Mouse (Mus musculus) gastrocnemius, postnatal 36 days (tissue): ENCODE measurements around the gene Cope. TPM values are rescaled to one million over a fixed set of nuclear protein-coding genes. Genes with fewer than 3 reads are reported as not detected.

Experiments
- DNase-seq, 2 experiments: peaks; one replicate each; pipeline ENCODE4 v3.0.0; 2022
- intact Hi-C: fragments of 180-260 bp; cut with DNase I; formaldehyde crosslinking; loops from one replicate; pipeline ENCODE4 v1.15.1; 2025
- long read RNA-seq, 2 experiments: library from polyadenylated mRNA; stranded (forward); transcript quantifications; one replicate each; pipeline ENCODE4 v2.0.0; 2021
- total RNA-seq, 2 experiments: library from RNA; stranded (reverse); gene quantifications; 2 replicates each; pipeline ENCODE4 v1.2.3; 2021

Cope gene
- 100 to 1,000 TPM; 115 TPM for total RNA-seq
- long read RNA-seq, experiment 1, transcript Cope-201 (10 exons, 1,300 nt): major isoform, 242 of 272 reads
- long read RNA-seq, experiment 1, partial matches to known transcripts: 16 of 272 reads
- long read RNA-seq, experiment 1, other reads (novel, unspliced or antisense): 14 of 272 reads
- long read RNA-seq, experiment 2, transcript Cope-201 (10 exons, 1,300 nt): major isoform, 330 of 363 reads
- long read RNA-seq, experiment 2, partial matches to known transcripts: 15 of 363 reads
- long read RNA-seq, experiment 2, other reads (novel, unspliced or antisense): 18 of 363 reads

GRCm38 (mm10) chr8:70302358-70302890 lies at the start of gene Cope, which contains the start of gene Ddx49:
Cope (plus strand) TSS chr8:70302518.
Ddx49 (minus strand) TSS chr8:70302489.
- peak; percentile 81 to 92 for DNase-seq
- intact Hi-C loops: no loop called here

DNA sequence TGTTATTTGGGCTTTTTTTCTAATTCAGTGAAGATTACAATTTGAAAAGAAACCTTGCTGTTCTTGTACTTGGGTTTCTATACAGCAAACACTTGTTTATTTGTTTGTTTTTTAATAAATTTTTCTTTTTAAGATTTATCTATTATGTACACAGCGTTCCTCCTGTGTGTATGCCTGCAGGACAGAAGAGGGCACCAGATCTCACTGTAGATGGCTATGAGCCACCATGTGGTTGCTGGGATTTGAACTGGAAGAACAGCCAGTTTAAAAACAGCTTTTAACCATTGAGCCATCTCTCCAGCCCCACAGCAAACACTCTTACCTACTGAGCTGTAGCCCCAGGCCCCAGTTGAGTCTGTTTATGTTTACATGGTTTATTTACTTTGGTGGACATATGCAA lies 47.7 kb upstream of the Cope start:
- intact Hi-C loops: no loop called here

GRCm38 (mm10) chr8:70257456-70257855 lies 44.9 kb upstream of the Cope start:
- no peak for DNase-seq
- intact Hi-C loops: no loop called here

More for the DNA sequence above, 47.7 kb upstream of the Cope start:
- DNase-seq: no peak

DNA sequence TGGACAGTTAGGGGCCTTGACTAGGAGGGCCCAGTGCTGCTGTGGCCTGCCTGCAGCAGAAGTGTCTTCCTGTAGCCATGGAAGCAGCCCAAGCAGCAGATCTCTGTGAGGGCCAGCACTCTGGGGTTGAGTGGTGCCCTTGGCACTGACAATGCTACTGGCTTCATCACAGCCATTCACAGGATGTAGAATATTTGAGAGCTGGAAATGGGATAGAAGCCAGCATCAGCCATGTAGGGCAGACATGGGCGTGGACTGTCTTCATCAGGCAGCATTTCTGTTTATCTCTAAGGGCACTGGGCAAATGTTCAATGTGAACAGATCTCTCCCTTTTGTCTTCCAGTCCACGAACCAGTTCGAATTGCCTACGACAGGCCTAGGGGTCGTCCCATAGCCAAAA lies 43.7 kb upstream of the Cope start:
- no peak for DNase-seq
- intact Hi-C loops: no loop called here

DNA sequence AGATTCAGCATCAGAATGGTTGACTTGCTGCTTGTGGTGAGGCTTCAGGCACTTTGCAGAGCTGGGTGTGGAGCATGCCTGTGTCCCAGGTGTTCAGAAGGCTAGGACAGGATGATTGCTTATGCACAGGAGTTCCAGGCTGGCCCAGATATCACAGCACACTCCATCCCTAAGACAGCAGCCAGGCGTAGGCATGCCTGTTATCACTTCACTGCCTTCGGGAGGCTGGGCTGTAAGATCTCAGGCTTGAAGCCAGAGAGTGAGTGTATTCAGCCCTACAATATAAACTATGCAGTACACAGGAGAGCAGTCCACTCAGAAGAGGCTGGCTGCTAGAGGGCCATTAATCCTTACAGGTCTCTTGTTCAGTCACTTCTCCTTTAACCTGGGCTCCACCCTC lies 43.3 kb upstream of the Cope start:
- intact Hi-C loops: no loop called here
- no peak for DNase-seq

DNA sequence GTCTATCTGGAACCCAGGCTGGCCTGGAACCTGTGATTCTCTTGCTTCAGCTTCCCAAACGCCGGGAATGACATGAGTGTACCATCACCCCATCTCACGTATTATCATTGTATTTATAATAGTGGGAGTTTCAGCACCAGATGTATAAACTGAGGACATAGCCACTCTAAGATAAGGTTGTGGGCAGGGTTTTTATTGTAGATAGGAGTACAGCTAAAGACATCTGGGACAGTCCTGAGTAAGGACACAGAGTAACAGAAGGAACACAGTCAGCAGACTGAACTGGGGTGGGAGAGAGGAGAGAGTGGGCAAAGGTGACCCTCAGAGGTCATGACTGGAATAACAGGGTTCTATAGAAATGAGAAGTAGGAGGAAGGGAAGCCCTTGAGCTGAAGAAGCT lies 34.6 kb upstream of the Cope start:
- intact Hi-C loops: no loop called here

DNA sequence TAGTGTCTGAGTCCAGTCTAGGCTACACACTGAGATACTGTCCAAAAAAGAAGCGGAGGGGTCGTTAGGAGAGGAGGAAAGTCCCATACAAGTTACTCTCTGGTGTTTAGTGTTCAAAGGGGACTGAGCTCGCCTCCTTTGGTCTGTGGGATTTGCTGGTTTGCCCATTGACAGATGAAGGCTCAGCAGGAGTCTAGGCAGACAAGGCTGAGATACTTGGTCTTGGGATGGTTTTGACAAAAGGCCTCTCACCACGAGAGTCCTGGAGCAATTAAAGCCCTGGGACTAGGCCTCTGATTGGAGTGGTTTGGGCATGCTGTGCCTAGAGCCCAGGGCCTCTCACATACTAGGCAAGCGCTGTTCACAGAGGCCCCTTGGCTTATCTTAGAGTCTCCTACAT lies 34.0 kb upstream of the Cope start:
- intact Hi-C loops: no loop called here
- DNase-seq: no peak

More for the DNA sequence above, 34.6 kb upstream of the Cope start:
- no peak for DNase-seq

GRCm38 (mm10) chr8:70268799-70269565 lies 33.3 kb upstream of the Cope start:
- DNase-seq: no peak
- intact Hi-C loops: no loop called here

DNA sequence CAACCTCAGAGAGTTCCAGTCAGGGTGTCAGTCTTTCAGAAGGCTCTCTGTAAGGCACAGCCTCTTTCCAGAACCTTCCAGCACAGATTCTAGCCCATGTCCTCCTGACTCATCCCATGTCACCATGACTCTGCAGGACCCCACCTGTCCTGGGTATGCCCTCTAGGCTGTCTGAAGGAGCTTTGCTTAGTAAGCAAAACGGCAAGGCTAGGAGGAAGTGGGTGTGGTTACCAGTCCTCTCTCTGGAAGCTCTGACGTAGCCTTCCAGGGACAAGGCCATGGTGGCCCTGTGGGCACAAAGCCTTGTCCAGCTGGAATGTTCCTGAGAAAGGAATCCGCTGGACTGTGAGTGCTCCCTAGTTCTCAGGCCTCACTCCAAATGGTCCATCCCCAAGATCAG lies 29.4 kb upstream of the Cope start:
- no peak for DNase-seq
- intact Hi-C loops: no loop called here

GRCm38 (mm10) chr8:70274350-70274749 lies 28.0 kb upstream of the Cope start:
- intact Hi-C loops: no loop called here

DNA sequence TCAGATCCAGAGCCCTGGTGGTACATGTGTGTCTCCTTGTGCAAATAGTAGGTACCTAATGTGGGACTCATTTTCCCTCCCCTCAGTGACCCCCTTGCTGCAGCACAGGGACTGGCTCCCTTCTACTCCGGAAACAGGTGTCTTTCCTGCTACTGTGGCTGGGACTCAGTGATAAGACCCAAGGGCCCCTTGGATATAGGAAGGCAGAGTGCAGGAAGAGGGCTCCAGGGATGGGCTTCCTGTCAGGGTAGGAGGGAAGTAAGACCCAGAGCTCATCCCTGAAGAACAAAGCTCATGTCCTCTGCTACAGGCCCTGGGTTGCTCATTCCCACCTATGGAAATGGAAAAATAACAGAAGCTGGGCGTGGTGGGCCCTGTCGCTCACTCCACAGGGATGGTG lies 25.8 kb upstream of the Cope start:
- intact Hi-C loops: no loop called here
- no peak for DNase-seq

More at GRCm38 (mm10) chr8:70274350-70274749, 28.0 kb upstream of the Cope start:
- DNase-seq: no peak

DNA sequence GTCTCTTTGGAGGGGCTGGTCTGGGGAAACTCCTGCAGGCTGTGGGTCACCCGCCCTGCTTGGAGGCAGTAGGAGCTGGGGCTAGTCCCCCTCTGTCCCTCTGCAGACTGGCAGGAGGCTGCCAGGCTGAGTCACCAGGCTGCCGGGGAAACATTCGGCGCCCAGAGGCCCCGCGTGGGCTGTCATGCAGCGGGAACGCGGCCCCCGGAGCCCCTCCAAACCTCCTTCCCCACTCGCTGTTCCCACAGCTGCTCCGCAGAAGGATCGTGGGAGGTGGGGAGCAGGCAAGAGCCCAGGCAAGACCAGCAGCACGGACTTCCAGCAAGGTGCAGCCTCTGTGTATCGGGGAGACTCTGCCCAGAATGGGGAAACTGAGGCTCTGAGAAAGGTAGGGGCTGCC lies 24.1 kb upstream of the Cope start:
- intact Hi-C loops: no loop called here

GRCm38 (mm10) chr8:70279266-70279665 lies 23.1 kb upstream of the Cope start:
- DNase-seq: no peak
- intact Hi-C loops: no loop called here

More for the DNA sequence above, 24.1 kb upstream of the Cope start:
- no peak for DNase-seq

- intact Hi-C loops: no loop called here
- DNase-seq: no peak
These were observed 21.3 kb upstream of the Cope start for GRCm38 (mm10) chr8:70281001-70281400.

DNA sequence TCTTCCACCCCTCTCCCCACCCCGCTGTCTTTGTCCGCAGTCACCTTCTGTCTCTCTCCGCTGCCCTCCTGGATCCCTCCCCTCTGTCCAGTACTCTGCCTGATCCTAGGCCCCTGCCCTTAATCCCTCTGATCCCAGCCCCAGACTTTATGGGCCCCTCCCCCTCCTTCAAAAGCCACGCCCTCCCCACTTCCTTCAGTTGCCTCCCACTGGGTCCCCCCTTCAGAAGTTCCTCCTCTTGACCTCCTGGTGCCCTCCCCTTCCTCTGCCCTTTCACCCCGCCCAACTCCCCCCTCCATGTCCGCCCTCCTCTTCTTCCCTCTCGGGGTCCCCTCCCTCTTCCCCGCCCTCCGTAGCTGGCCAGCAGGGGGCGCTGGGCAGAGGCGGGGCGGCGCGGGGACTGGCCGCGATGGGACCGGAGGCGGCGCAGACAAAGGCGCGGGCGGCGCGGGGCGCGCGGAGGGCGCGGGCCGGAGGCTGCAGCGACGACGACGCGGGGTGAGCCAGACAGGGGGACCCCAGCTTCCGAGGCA lies 19.6 kb upstream of the Cope start, which contains the start of gene Homer3:
Gene Homer3 (plus strand): TSS at position 225 of the 533 bp plus-strand sequence.
- intact Hi-C loops: no loop called here
- DNase-seq: peak; percentile 85 to 92

GRCm38 (mm10) chr8:70283136-70284077 lies 18.9 kb upstream of the Cope start:
- intact Hi-C loops: no loop called here
- DNase-seq: peak in 1 of 2 experiments; percentile 31

- no peak for DNase-seq
- intact Hi-C loops: no loop called here
These were observed 17.9 kb upstream of the Cope start for GRCm38 (mm10) chr8:70284421-70284820.

DNA sequence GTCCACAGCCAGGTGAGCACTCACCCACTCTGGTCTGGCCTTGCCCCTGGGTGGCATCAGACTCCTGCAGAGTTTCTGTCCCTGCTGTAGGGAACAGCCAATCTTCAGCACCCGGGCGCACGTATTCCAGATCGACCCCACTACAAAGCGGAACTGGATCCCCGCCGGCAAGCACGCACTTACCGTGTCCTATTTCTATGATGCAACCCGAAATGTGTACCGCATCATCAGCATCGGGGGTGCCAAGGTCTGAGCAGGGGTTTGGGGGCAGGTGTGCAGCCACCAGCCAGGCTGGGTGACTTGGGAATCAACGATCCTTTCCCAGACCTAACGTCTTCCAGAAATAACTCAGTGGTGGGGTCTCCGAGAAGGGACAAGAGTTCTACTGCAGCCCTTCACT lies 17.0 kb upstream of the Cope start:
- intact Hi-C loops: no loop called here
- no peak for DNase-seq

DNA sequence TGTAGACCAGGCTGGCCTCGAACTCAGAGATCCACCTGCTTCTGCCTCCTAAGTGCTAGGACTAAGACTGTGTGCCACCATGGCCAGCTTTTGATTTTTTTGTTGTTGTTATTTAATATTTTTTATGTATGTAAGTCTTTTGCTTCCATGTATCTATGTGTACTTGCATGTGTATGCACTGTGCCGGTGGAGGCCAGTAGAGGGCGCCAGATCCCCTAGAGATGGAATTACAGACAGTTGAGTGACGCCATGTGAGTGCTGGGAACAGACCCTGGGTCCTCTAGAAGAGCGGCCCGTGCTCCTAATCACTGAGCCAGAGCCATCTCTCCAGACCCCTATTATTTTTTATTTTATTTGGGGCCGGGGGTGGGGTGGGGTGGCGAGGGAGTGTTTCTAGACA lies 15.6 kb upstream of the Cope start:
- no peak for DNase-seq
- intact Hi-C loops: no loop called here

GRCm38 (mm10) chr8:70293988-70294405 lies 8.3 kb upstream of the Cope start:
- intact Hi-C loops: no loop called here
- DNase-seq: no peak
